Mouse (Mus musculus): ENCODE data around the gene Ms4a18.
A peak's percentile ranks its signal among the peaks of the same experiment; 100 is the strongest.
"Not testable (repeated sequence)": the region's sequence is repeated elsewhere in the genome, so short reads cannot be mapped to it uniquely, and the experiment has no call there.

The Ms4a18 gene

GRCm38 (mm10) chr19:11017891-11018290, at the start of gene Ms4a18:
TSS of gene Ms4a18 (minus strand) at chr19:11018031.
- no peak for DNase-seq (ENCODE audit: inconsistent ontology term)

- DNase-seq (ENCODE audit: inconsistent ontology term), result no peak
These were observed 47.5 kb upstream of the Ms4a18 start for GRCm38 (mm10) chr19:11065202-11065875.

GRCm38 (mm10) chr19:11060900-11061299, 43.1 kb upstream of the Ms4a18 start:
- no peak for DNase-seq (ENCODE audit: inconsistent ontology term)

GRCm38 (mm10) chr19:11059967-11060366, 42.1 kb upstream of the Ms4a18 start:
- no peak for DNase-seq (ENCODE audit: inconsistent ontology term)

- DNase-seq (ENCODE audit: inconsistent ontology term), result not testable (repeated sequence)
These were observed 37.9 kb upstream of the Ms4a18 start for GRCm38 (mm10) chr19:11055700-11056099.

- no peak for DNase-seq (ENCODE audit: inconsistent ontology term)
These were observed 35.4 kb upstream of the Ms4a18 start for GRCm38 (mm10) chr19:11053277-11053676.

- DNase-seq (ENCODE audit: inconsistent ontology term), result no peak
These were observed 35.0 kb upstream of the Ms4a18 start for GRCm38 (mm10) chr19:11052877-11053276.

- DNase-seq (ENCODE audit: inconsistent ontology term), result no peak
These were observed 32.5 kb upstream of the Ms4a18 start for GRCm38 (mm10) chr19:11050286-11050685.

GRCm38 (mm10) chr19:11049426-11049825, 31.6 kb upstream of the Ms4a18 start:
- DNase-seq (ENCODE audit: inconsistent ontology term), result no peak

GRCm38 (mm10) chr19:11048503-11048902, 30.7 kb upstream of the Ms4a18 start:
- no peak for DNase-seq (ENCODE audit: inconsistent ontology term)

GRCm38 (mm10) chr19:11048009-11048408, 30.2 kb upstream of the Ms4a18 start:
- no peak for DNase-seq (ENCODE audit: inconsistent ontology term)

GRCm38 (mm10) chr19:11044996-11045711, 27.3 kb upstream of the Ms4a18 start:
- DNase-seq (ENCODE audit: inconsistent ontology term), result peak; percentile 67

GRCm38 (mm10) chr19:11044671-11044995, 26.8 kb upstream of the Ms4a18 start:
- no peak for DNase-seq (ENCODE audit: inconsistent ontology term)

GRCm38 (mm10) chr19:11037570-11037969, 19.7 kb upstream of the Ms4a18 start:
- DNase-seq (ENCODE audit: inconsistent ontology term), result no peak

GRCm38 (mm10) chr19:11022382-11022781, 4.6 kb upstream of the Ms4a18 start:
- DNase-seq (ENCODE audit: inconsistent ontology term), result no peak

- peak; percentile 14 for DNase-seq (ENCODE audit: inconsistent ontology term)
These were observed 580 bp downstream of the Ms4a18 start for GRCm38 (mm10) chr19:11017251-11017650.

- DNase-seq (ENCODE audit: inconsistent ontology term), result no peak
These were observed 1.8 kb downstream of the Ms4a18 start for GRCm38 (mm10) chr19:11015998-11016397.

- DNase-seq (ENCODE audit: inconsistent ontology term), result no peak
These were observed 2.4 kb downstream of the Ms4a18 start for GRCm38 (mm10) chr19:11015468-11015867.

- DNase-seq (ENCODE audit: inconsistent ontology term), result no peak
These were observed 24.7 kb downstream of the Ms4a18 start, which contains the start of gene Ms4a15 for GRCm38 (mm10) chr19:10993150-10993549. TSS of gene Ms4a15 (minus strand) at chr19:10993250.

GRCm38 (mm10) chr19:10991911-10992310, 25.9 kb downstream of the Ms4a18 start:
- DNase-seq (ENCODE audit: inconsistent ontology term), result no peak

GRCm38 (mm10) chr19:10990751-10991150, 27.1 kb downstream of the Ms4a18 start:
- DNase-seq (ENCODE audit: inconsistent ontology term), result no peak

GRCm38 (mm10) chr19:10988563-10988962, 29.3 kb downstream of the Ms4a18 start:
- DNase-seq (ENCODE audit: inconsistent ontology term), result no peak

GRCm38 (mm10) chr19:10985889-10986288, 31.9 kb downstream of the Ms4a18 start:
- DNase-seq (ENCODE audit: inconsistent ontology term), result peak; percentile 37

Measured in Muller cell, postnatal 12 days (primary cell).